Mouse (Mus musculus) ES-E14 (cell line): ENCODE data around the gene Prr14.

Source experiments
- HCFC1 ChIP-seq: IDR thresholded peaks from 2 replicates; pipeline ENCODE4 v1.6.1; 2012; ENCODE audit warnings: low read length, inconsistent platforms, borderline replicate concordance; ENCODE audit not compliant: insufficient read depth
- ZC3H11A ChIP-seq: IDR thresholded peaks from 2 replicates; pipeline ENCODE4 v1.6.1; 2012; ENCODE audit warnings: low read depth, mild to moderate bottlenecking, inconsistent platforms, low read length, borderline replicate concordance

GRCm38 (mm10) chr7:127437724-127438123, 21.7 kb upstream of the Prr14 start:
- TF ChIP-seq ZC3H11A (peak; percentile 36; the same call in 1 of the 2 replicates), HCFC1 (no peak)
